Mouse (Mus musculus): ENCODE results near the gene Nlrx1. TPM values are rescaled to one million over a fixed set of nuclear protein-coding genes. Genes with fewer than 3 reads are reported as not detected.

Gene Nlrx1
- total RNA-seq, 4 experiments from 2014 or later, result 8.7 to 13.1 (median 10.5) TPM

DNA sequence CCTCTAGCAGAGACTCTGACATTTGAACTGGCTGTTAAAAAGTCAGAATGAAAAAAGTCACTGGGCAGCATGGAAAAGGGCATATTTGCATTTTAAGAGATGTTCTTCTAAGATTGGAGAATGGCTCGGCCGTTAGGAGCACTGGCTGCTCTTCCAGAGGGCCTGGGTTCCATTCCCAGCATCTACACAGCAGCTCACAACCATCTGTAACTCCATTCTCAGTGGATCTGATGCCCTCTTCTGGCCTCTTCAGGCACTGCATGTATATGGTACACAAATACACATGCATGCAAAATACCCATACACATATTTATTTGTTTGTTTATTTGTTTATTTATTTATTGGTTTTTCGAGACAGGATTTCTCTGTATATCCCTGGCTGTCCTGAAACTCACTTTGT, 678 bp upstream of the Nlrx1 start:
- DNase-seq (ENCODE audit: low spot score in 2 of 2), result no peak

DNA sequence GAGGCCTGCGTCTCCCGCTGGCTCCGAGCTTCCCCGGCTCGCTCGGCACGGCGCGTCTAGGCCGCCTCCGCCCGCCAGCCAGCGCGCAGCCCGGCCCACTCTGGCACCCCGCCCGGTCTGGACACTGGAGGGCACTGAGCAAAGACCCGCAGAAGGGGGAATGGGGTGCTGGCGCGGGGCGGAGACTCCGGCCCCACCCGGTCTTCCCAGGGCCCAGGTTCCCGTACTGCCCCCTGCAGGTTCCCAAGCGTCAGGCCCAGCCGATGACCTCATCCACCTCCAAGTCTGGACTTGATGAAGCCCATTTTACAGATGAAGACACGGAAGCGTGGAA, 405 bp downstream of the Nlrx1 start:
- peak; percentile 72 to 76 for DNase-seq (ENCODE audit: low spot score in 2 of 2)

DNA sequence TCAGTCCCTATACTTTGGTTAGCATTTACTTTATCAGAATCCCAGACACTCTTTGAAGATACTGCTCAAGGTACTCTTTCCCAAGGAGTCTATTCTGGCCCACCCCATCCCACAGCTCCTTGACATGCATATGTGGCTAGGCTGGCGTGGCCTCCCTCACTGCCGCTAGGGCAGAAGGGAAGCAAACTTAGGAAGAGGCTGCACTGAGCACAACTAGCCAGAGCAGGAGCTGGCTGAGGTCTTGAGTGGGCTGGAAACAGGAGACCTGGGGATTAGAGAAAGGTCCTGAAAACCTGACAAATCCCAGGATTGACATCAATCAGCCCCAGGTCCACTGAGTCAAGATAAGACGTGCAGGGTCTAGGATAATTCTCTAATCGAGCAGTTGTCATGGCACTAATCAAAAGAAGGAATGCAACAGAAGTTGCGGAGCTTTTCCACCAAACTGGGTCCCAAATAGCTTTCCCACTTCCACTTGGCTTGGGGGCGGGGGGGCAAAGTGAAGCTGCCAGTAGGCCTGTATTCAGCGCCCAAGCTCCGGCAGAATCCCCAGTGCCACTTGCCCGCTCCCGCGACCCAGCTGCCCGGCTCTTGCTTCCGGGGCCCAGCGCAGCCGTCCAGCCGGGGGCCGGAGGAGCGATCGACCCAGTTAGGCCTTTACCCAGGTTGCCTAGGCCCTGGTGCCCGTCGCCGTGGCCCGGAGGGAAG, 926 bp downstream of the Nlrx1 start:
- DNase-seq (ENCODE audit: low spot score in 2 of 2), result no peak

DNA sequence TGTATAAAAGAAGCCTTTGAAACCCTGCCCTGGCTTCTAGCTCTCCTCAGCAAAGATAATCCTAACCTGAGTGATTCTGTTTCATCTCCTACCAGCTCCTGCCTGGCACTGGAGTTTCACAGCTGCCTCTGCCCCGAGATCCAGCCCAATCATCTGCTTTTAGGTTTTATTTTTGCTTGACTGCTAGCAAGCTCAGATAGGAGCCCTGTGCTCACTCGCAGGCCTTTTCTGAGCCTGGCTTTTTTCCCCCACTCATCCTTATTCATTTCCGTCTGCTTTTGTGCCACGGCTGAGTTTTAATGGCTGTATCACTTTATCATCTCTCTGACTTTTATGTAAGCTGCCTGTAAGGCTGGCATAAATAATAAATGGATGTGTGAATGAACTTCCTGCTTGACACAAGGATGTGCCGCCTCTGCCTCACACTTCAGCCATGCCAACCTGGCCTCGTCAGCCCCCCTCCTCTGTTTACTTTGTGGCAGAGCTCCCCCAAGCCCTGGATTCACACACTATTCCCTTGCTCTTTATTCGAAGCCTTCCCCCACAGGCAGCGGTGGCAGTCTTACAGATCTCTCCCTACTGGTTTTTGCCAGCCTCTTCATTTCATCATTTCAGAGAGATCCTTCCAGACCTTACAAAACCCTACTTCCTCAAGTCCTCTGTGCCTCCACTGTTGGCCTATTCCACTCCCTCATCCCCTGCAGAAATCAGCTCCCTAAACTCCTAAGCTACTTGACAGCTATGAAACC, 1.7 kb downstream of the Nlrx1 start:
- peak; percentile 42 to 54 for DNase-seq (ENCODE audit: low spot score in 2 of 2)

DNA sequence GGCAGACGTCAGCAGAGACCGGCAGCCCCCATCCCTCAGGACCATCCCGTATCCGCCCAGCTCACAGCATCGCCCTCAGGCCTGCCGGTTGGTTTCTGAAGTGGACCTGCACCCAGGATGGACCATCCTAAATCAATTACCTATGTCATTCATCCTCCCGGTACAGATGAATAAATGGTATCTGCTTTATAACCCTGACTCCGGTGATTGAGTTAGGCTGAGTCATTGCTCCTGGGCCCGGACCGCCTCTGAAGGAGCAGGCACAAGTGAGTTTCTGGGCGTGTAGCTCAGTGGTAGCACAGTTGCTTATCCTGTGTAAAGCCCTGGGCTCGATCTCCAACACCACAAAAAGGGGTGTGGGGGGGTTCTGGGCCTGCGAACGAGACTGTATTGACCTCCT, 7.0 kb downstream of the Nlrx1 start:
- DNase-seq (ENCODE audit: low spot score in 2 of 2), result no peak

DNA sequence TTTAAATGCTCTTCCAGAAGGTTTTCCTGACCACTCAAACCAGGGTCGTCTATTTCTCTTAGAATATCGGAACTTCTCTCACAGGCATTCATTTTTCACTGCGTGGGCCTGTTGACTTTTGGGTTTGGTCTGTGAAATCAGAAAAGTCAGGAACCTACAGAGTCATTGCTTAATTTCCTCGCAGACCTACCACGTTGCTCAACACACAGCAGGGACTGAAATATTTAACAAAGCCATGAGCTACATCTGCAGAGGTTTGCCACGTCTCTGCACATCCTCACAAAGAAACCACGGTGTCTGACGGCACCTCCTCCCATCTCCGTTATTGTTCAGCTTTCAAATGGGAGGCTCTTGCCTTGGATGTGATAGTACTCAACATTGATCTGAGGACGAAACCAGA, 9.4 kb downstream of the Nlrx1 start:
- DNase-seq (ENCODE audit: low spot score in 2 of 2), result no peak

DNA sequence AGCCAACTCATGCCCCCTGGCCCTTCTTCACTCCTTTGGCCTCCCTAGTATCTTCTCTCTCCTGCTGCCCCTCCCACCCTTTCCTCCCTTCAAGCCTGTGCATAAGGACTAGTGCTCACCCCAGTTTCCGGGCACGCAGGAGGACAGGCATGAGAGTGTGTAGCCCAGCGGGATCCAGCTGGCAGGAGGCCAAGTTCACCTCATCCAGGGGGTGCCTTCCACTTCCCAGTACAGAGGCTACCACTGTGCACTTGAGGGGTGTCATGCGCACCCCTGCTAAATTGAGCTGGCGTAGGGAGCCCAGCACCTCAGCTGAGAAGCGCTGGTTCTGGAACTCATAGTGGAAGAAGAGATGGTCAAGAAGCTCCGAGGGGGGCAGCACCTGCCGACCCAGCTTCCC, 12.2 kb downstream of the Nlrx1 start:
- DNase-seq (ENCODE audit: low spot score in 2 of 2), result no peak

DNA sequence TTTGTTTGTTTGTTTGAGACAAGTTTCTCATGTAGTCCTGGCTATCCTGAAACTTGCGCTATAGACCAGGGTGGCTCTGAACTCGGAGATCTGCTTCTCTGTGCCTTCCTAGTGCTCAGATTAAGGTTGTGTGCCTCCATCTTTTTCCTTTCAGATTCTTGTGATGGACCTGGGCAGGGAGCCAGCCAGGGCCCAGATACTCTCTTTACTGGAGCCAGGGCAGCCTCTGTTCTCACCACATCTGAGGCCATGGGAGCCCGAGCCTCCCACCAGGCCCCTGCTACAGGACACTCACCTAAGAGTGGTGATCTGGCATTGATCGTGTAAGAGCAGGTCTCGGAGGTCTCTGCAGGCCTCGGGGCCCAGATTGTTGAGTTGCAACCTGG, 13.3 kb downstream of the Nlrx1 start:
- no peak for DNase-seq (ENCODE audit: low spot score in 2 of 2)

DNA sequence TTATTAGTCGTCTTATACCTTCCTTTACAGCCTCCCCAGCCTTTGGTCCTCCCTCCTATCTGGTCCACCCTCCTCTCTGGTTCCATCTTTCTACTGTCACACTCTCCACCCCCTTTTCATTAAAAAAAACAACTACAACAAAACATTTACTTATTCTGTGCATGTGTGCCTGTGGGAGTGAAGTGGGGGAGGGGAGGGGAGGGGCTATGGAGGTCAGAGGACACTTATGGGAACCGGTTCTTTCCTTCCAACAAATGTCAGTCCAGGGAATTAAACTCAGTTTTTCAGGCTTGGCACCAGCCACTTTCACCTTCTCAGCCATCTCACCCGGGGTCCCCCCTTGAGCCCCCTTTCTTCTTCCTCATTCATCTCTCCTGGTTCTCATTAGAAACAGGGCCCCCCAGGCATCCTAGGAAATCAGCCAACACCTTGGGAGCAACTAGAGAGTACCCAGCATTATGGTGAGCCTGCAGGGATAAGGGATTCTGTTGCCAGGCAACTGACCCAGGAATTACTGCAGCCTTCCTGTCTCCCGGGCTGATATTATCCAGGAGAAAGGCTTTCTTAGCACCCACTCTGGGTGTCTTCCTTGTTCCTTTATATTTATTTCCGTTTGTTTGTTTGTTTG, 13.8 kb downstream of the Nlrx1 start:
- DNase-seq (ENCODE audit: low spot score in 2 of 2), result no peak

DNA sequence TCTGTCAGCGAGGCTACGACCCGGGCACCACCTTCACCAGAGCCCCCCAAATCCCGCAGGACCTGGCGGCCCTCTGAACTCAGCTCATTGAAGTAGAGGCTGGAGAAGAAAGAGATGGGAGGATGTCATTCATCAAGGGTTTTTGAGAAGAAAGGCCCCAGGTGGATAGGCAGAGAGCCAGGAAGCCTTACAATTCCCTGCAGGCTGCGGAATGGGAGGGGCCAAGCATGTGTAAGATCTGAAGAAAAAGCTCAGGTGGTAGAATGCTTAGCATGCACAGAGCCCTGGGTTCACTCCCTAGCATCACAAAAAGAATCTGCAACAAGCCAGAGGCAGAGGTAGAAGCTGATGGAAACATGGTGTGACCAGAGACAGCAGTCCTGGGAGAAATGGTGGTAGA, 15.0 kb downstream of the Nlrx1 start:
- no peak for DNase-seq (ENCODE audit: low spot score in 2 of 2)

DNA sequence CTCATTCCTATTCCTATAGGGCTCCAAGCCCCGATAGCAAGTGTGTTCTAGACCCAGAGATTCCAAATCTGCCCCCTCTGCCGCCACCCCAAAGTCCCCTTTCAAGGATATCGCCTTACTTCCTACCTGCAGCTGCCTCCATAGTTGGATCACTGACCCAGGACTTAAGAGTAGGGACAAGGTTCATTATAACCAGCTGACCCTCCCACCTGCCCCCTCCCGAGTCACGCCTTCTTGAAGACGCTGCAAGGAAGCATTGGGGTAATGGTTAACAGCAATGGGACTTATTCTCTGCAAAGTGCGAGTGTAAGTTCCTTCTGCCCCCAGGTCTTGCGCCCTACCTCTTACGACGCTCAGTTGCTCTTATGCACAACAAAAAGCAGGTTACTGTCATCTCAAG, 17.1 kb downstream of the Nlrx1 start, which contains the start of gene Pdzd3:
TSS of gene Pdzd3 (minus strand) at position 158 of the 400 bp plus-strand sequence.
- DNase-seq (ENCODE audit: low spot score in 2 of 2), result no peak

DNA sequence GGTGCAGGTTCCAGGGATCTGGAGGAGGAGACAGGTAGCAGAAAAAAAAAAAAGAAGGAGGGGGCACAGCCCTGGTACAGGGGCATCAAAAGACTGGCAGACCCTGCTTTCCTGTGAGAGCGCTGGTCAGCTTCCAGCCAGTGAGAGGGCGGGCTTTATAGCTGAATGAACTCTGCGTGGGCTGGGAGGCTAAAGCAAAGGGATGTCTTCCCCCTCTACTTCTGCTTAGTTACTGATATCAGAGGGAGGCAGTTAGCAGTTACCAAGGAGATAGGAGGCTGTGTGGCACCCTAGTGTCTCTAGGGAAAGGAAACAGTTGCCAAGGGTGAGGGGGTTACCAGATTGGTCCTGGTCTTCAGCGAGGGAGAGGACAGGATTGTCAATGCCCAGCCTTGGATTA, 18.0 kb downstream of the Nlrx1 start:
- no peak for DNase-seq (ENCODE audit: low spot score in 2 of 2)

DNA sequence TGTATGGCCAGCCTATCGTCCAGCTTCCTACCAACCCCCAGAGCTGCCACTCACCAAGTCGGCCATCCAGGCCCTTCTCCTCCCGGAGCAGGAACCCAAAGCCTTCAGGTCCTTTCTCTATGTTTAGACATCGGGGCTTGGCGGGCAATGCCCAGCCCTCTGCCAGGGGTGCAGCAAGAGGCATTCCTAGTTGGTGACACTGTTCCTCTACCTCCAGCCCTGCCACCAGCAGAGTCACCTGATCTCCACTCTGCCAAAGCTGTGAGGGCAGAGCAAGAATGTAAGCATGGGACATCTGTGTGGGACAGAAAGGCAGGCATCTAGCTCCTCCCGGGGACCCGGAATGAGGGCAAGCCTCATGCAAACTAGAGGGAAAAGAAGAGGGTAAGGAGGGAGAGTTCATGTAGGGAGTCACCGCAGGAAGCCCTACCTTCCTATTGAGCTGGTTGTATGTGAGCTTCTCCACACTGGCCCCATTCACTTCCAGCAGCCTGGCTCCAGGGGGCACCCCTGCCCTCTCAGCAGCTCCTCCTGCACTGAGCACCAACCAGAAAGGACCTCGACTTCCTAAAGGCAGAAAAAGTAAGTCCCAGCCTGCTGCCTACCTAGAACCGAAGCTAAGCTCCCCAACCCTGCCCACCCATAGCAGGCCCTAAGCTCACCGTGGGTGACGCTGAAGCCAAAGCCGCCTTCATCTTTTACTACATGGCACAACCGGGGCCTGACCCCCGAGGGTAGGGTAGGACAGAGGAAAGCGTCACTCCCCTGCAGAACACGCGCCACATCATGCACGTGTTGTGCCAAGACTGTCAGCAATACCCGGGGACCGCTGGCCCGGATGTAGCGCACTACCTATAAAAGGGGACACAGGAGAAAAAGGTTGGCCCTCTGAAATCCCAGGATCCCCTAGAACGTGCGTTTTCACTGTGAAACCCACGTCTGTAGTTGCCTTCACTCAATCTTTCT, 18.9 kb downstream of the Nlrx1 start:
- DNase-seq (ENCODE audit: low spot score in 2 of 2), result peak; percentile 63 to 69

DNA sequence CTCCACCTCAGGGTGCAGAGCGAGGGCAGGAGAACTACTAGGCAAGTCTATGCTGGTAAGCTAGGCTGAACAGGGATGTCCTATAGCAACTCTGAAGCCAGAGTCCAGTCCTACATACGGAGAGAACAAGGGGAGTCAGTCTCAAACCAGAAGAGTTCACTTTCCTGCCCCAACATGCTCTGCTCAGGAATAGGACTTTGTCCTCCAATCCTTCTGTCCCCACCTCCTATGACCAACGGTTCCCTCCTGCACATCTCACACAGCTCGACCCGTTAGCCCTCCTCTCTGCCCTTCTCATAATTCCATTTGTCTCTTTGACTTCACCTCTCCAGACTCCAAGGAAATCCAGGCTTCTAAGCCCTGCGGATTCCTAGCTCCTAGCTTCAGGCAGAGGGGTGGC, 20.5 kb downstream of the Nlrx1 start:
- DNase-seq (ENCODE audit: low spot score in 2 of 2), result no peak

DNA sequence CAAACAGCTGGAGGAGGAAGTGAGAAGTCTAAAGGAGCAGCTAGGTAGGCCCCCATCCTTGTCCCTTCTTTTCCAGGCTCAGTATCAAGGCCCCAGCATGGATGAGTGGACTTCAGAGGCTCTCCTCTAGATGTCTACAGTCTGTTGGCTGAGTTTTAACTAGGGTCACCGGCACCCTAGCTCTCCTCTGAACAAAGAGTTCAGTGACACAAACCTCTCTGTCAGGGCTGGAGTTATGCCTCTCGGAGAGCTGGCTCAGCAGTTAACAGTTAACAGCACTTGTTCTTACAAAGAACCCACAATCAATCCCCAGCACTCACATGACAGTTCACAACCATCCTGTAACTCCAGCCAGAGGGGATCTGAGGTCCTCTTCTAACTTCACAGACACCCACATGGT, 24.8 kb downstream of the Nlrx1 start:
- no peak for DNase-seq (ENCODE audit: low spot score in 2 of 2)

DNA sequence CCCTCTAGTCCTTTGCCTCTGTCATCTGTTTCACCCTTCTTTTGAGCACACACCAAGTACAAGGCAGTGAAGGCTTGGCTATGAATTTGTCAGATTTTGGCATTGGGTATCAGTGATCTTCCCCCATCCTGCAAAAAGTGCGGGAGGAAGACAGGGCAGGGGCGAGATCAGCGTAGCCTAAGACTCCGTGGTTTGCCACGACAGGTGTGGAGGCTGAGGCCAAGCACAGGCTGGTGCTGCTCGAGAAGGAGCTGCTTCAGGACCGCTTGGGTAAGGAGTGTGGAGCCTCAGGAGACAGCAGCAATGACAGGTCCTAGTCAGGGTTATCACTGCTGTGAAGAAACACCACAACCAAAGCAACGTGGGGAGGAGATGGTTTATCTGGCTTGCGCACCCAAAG, 27.0 kb downstream of the Nlrx1 start:
- no peak for DNase-seq (ENCODE audit: low spot score in 2 of 2)

DNA sequence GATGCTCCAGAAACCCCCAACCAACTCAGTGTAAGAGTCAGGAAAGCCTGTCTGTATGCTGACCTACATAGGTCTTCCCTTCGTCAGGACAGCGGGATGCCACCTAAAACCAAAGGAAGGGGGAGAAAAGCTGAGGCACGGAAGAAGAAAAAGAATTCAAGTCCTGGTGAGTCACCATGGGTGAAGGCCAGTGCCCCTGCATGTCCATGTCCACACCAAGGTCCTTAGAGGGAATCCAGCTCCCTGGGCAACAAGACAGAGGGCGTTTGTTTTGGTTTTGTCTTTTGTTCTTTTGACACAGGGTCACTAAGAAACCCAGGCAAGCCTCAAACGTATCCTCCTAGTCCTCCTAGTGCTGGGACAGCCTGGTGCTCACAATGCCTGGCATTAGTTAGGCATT, 27.5 kb downstream of the Nlrx1 start:
- no peak for DNase-seq (ENCODE audit: low spot score in 2 of 2)

DNA sequence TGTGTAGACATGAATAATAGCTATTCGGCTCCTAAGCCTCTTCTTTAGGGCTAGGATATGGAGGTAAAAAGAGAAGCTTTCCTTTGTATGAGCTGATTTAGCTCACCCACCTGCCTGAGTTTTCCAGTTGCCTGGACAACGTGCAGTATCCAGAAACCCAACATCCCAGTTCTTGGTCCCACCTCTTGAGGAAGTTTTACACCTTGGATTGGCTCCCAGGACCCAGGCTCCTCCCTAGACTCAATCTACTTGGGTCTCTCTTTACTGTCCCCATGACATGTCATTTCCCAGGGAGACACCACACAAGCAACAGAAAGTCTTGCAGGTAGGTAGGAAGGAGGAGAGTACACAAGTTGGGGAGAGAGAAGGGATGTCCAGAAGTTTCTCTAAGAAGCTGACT, 28.0 kb downstream of the Nlrx1 start, which contains the start of gene Ccdc153:
TSS of gene Ccdc153 (plus strand) at position 278 of the 400 bp plus-strand sequence.
- DNase-seq (ENCODE audit: low spot score in 2 of 2), result no peak

DNA sequence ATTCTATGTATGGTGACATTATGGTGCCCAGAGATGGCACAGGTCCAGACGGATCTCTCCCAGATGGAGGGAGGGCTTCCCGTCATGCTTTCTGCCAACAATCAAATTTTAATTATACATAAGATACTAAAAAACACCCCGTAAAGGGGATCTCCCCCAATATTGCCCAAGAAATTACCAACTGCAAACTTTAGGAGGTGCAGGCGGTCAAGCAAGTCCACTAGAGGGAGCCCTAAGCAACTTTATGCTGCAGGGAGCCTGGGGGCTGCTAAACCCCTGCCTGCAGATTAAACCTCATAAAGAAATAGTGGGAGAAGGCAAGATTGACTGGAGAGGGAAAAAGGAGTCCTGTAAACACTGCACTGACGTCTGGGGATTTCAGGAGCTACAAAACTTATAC, 29.0 kb downstream of the Nlrx1 start:
- DNase-seq (ENCODE audit: low spot score in 2 of 2), result no peak

DNA sequence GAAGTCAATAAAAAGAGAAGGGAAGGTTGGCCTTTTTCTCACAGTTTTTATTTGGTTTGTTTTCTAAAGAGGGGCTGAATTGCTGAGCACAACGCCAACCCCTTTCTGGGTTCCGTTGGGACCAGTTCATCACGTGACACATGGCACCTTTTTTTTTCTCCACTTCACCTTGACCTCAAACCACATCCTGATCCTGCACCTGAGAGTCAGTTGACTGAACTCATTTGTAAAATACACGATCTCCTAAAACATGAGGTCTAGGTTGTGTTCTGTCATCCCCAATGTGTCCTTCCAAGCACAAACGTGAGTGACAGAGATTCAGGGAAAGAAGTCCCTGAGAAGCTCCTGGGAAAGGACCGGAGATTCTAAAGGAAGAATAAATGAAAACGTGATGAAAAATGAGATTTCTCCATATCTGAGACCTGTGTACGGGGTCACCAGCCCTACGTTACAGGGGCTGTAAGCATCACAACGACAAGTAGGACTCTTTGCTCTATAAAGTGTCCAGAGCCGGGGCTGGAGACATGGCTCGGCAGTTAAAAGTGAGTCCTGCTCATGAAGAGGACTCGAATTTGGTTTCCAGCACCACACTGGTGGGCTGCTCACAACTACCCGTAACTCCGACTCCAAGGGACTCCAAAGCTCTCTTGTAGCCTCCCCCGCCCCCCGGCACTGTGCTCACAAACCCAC, 29.8 kb downstream of the Nlrx1 start:
- DNase-seq (ENCODE audit: low spot score in 2 of 2), result no peak

DNA sequence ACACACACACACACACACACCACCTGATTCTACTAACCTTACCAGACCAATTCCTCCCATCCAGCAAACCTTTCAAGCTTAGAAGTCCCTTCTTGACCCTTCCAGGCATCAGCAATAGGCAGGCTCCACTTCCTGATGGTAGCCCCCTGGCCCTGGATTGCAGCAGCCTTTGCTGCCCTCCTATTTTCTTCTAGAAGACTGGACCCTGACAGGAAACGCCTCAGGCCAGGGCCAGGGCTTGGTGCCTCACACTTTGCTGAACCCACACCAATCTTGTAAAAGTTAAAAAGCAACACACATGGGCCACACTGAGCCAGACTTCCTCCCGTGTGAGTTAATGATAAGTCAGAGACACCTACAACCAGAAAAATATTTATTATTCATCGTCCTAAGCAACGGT, 31.3 kb downstream of the Nlrx1 start:
- no peak for DNase-seq (ENCODE audit: low spot score in 2 of 2)

All from layer of hippocampus, adult 8-10 months (tissue).